Mouse (Mus musculus): ENCODE results near the gene Cdk6. TPM values are rescaled to one million over a fixed set of nuclear protein-coding genes. Genes with fewer than 3 reads are reported as not detected.
A peak's percentile ranks its signal among the peaks of the same experiment; 100 is the strongest.
"Not testable (repeated sequence)": the region's sequence is repeated elsewhere in the genome, so short reads cannot be mapped to it uniquely, and the experiment has no call there.

The Cdk6 gene
- polyA plus RNA-seq, 1 experiment: 10.0 TPM

DNA sequence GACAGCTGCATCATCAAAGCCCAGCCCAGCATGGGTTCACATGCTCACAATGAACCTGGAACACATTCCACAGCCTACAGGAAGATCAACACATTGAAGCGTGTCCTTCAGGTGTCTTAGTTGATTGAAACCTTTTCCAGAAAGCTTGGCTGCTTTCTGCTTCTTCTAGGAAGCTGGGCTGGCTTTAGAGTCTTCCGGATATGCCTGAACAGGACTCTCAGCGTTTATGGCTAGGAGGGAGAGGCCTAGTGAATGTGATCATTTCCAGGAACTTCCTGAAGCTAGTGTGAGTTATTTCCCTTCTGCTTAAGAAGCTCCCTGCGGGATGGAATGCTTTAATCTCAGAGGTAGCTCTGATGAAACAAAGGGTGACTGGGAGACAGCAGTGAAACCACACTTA is 17.2 kb upstream of the Cdk6 start:
- DNase-seq (ENCODE audit: low read depth): no peak
- TF ChIP-seq CTCF (IDR thresholded peaks at IDR 0.05; ENCODE audit: borderline replicate concordance, extremely low read depth, insufficient read depth, insufficient read length): no peak
- TF ChIP-seq POLR2A (IDR thresholded peaks at IDR 0.05; ENCODE audit: borderline replicate concordance, extremely low read depth, insufficient read depth, insufficient read length, poor library complexity, severe bottlenecking): no peak

DNA sequence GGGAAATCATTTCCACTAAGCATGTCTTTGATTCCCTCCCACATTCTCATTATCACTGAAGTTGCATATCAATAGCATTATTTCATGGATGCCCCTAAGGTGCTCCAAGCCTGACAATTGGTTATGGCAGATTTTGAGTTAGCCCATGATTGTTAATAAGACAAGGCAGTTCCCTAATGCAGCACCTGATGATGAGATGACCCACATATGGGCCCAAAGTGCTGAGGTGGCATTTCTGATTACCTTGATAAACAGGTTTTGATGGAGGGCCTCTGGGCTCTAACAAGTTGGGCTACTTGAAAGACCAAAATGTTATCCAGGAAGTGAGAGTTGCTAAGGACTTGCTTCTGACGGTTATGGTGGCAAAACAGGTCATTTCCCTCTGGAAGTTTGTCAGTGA is 11.9 kb upstream of the Cdk6 start:
- TF ChIP-seq CTCF (IDR thresholded peaks at IDR 0.05; ENCODE audit: borderline replicate concordance, extremely low read depth, insufficient read depth, insufficient read length) (no peak), POLR2A (IDR thresholded peaks at IDR 0.05; ENCODE audit: borderline replicate concordance, extremely low read depth, insufficient read depth, insufficient read length, poor library complexity, severe bottlenecking) (no peak)
- DNase-seq (ENCODE audit: low read depth): no peak

DNA sequence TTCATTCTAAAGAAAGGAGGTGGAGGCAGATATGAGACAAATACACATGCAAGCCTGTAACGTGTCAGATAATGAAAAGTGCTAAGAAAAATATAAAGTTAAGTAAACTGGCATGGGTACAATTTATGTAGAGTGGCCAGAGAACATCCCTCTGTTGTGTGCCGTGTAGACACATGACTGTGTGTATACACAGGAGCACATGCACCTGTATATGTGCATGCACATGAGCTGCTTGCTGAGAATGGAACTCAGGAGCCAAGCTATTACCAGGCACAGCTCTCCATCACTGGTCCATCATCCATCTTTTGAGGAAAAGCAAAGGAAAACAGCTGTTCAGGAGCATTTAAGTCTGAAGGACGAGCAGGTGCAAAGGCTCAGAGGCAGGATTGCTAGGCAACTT is 10.4 kb upstream of the Cdk6 start:
- DNase-seq (ENCODE audit: low read depth): no peak
- TF ChIP-seq POLR2A (IDR thresholded peaks at IDR 0.05; ENCODE audit: borderline replicate concordance, extremely low read depth, insufficient read depth, insufficient read length, poor library complexity, severe bottlenecking) (no peak), CTCF (IDR thresholded peaks at IDR 0.05; ENCODE audit: borderline replicate concordance, extremely low read depth, insufficient read depth, insufficient read length) (no peak)

DNA sequence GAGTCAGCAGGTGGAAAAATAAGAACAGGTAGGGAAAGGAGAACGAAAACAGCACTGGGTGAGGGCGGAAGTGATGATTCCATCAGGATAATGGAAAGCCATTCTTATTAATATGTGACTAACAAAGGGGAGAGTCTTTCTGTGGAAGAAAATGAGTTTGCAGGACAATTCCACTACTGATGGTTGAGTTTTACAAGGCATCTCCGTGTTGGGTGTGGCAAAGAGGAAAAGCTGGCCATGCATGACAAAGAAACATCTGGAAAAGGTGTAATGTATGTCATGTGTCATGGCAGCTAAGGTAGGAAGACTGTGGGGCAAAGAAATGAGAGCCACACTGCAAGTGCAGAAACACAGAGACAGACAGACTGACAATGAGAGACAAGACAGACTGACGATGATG is 8.3 kb upstream of the Cdk6 start:
- not testable (repeated sequence) for DNase-seq (ENCODE audit: low read depth)

DNA sequence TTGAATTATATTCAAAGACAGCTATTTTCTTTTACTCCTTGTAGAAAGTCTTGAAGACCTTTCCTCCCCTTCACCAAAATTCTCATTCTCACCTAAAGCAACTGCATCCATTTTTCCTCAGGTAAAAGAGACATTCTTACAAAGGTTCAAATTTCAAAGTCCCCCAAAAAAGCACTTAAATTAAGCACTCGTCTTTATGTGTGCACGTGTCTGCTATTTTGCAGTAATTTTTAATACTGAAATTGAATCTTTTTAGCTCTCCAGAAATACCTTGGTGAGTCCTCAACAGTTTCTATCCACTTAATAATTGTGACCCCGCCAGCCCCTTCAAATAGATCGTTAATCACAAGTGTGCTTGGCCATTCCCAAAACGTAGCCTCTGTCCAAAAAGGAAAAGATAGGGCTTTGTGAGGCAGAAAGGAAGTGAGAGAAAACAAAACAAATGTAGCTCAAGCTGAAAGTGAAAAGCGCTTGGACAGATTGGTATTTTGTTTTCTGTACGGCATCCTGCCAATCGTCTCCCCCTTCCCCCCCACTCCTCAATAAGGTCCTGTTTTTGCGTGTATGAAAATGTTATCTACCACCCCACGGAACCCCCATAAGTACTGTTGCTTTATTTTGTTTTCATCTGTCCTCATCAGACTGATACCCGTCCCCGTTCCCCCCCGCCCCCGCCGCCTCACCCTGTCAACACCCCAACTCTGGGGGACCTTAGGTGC is 786 bp upstream of the Cdk6 start:
- DNase-seq (ENCODE audit: low read depth): peak; percentile 46

DNA sequence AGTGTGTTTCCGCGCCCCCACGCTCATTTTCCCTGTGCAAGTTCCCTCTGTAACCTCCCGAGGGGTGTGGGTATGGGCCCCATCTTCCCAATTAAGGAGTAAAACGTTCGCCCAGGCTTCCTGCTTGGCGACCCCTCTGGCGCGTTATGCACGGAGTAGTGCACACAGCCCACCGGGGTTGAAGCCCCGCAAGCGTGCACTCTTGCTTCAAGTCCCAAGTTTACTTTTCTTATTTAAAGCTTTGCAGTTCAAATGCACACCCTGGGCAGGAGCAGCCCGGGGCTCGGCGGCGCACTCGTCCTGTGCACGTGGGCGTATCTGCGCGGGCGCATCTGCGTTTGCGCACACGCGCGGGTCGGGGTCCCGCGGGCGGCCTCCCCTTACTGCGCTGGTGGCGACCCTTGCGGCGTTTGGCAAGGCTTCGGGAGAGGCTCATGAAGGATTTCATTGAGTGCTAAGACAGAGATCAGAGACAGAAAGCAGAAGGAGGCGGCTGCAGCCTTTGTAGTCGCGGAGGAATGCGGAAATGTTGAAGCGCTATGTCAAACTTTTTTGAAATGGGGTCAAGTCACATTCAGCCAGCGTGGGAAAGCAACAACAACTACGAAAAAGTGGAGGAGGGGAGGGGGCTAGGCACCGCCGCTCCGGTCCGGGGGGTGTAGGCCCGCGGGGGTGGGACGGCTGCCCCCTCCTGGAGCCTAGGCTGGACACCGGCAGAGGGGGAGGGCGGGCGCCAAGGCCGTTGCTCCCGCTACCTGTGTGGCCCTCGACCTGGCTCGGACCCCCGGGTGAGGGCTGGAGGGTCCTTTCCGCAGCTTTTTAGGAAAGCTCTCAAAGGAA is 866 bp downstream of the Cdk6 start:
- no peak for TF ChIP-seq POLR2A (IDR thresholded peaks at IDR 0.05; ENCODE audit: borderline replicate concordance, extremely low read depth, insufficient read depth, insufficient read length, poor library complexity, severe bottlenecking)
- no peak for TF ChIP-seq CTCF (IDR thresholded peaks at IDR 0.05; ENCODE audit: borderline replicate concordance, extremely low read depth, insufficient read depth, insufficient read length)
- DNase-seq (ENCODE audit: low read depth): peak; percentile 71

DNA sequence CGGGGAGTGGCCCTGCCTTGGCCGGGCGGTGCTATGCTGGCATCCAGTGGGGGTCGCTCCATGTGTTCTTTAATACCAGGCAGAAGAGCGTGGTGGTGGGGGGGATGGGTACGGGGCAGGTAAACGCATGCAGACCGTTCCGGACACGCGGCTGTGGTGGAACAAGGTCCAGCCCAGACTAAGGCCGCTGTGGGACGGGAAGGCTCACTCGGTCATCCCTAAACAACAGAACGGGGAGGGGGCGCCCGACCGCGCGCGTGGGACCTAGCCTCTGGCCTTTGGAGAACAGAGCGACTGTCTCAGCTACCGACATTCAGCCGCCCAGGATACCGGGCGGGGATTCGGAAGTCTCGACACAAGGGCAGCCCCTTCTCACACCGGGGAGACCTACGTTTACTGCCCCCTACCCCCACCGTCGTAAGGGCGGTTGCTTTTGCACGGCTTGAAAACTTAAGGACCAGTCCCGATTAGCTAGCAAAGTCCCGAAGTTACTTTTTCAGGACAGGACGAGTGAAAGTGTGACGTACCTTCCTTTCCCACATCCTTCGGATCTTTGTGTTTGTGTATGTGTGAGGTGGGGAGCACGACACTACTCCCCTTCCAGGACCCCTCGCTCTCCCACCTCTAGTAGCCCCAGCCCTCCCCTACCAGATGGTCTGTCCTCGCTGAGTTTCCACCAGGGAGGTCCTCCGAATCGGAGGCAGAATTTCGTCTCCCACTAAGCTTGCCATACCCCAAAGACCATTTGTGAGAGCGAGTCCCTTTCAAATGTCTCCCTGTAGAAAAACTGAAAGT is 1.7 kb downstream of the Cdk6 start:
- TF ChIP-seq POLR2A (IDR thresholded peaks at IDR 0.05; ENCODE audit: borderline replicate concordance, extremely low read depth, insufficient read depth, insufficient read length, poor library complexity, severe bottlenecking) (no peak), CTCF (IDR thresholded peaks at IDR 0.05; ENCODE audit: borderline replicate concordance, extremely low read depth, insufficient read depth, insufficient read length) (no peak)
- peak; percentile 78 for DNase-seq (ENCODE audit: low read depth)

DNA sequence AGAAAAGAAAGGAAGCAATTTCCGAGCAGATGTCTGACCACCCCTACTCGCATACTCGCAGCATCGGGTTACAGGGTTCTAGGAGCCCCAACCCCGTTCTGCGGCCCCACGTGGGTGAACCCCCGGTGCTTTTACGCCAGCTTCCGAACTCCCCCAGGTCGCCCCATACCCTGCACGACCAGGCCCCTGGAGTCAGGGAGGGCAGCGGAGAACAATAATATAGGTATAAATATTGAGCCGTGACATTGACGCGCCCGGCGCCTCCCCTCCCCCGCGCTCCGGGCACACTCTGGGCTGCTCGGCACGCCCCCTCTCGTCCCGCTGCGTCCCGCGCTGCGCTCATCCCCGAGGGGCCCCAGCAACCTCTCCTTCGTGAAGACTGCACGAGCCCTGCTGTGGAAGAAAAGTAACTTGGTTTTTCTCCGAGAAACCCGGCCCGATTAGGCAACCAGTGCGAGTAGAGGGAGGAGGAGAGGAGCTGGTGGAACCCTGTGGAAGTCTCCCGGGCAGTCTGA is 2.3 kb downstream of the Cdk6 start:
- peak; percentile 72 for DNase-seq (ENCODE audit: low read depth)

DNA sequence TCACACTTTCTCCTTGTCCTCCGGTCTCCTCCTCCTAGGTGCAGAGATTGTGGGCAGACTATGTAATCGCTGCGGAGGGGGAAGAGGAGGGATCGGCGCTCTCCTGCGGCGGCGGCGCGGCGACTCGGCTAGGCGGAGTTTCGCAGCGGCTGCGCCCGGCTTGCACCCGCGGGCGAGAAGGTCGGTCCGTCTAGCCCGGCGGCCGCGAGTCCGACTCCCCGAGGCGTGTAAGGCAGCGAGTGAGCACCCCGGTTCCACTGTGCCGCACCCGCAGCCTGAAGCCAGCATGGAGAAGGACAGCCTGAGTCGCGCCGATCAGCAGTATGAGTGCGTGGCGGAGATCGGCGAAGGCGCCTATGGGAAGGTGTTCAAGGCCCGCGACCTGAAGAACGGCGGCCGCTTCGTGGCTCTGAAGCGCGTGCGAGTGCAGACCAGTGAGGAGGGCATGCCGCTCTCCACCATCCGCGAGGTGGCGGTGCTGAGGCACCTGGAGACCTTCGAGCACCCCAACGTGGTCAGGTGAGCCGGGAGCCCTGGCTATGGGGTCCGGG is 2.9 kb downstream of the Cdk6 start:
- DNase-seq (ENCODE audit: low read depth): peak; percentile 85
- TF ChIP-seq POLR2A (IDR thresholded peaks at IDR 0.05; ENCODE audit: borderline replicate concordance, extremely low read depth, insufficient read depth, insufficient read length, poor library complexity, severe bottlenecking) (no peak), CTCF (IDR thresholded peaks at IDR 0.05; ENCODE audit: borderline replicate concordance, extremely low read depth, insufficient read depth, insufficient read length) (peak; percentile 65)

More for the DNA sequence above, 2.3 kb downstream of the Cdk6 start:
- no peak for TF ChIP-seq CTCF (IDR thresholded peaks at IDR 0.05; ENCODE audit: borderline replicate concordance, extremely low read depth, insufficient read depth, insufficient read length)
- TF ChIP-seq POLR2A (IDR thresholded peaks at IDR 0.05; ENCODE audit: borderline replicate concordance, extremely low read depth, insufficient read depth, insufficient read length, poor library complexity, severe bottlenecking): no peak

DNA sequence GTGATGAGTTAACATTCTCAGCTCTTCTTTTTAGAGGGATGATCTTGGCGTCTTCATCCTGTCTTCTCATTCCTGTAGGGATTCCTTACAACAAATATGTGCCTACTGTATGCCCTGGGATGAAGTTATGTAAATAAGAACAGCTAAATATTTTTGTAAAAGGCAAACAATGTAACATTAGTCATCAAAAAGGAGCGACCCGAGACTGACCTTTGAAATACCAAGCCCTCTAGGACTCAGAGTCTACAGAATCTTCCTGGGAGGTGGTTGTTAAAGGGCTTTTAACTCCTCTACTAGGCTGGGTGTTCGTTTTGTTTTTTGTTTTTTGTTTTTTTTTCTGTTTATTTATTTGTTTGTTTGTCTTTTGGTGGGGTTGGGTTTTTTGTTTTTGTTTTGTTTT is 4.3 kb downstream of the Cdk6 start:
- DNase-seq (ENCODE audit: low read depth): not testable (repeated sequence)

DNA sequence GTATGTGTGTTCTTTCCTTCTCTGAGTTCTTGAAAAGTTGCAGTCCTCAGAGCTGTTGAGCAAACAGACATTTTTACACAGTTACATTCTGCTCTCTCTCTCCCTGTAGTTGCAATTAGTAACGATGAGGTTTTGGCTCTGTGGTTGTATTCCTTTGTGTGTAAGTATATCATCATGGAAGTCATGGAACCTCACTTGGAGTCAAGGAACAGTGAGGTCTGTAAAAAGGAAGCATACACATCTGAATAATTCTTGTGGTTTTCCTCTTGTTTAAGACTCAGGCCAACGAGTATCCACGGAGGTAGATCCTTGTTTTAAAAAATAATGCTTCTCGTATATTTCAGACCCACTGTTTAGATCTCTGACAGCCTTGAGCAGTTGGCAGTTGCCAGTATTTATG is 8.1 kb downstream of the Cdk6 start:
- not testable (repeated sequence) for DNase-seq (ENCODE audit: low read depth)

DNA sequence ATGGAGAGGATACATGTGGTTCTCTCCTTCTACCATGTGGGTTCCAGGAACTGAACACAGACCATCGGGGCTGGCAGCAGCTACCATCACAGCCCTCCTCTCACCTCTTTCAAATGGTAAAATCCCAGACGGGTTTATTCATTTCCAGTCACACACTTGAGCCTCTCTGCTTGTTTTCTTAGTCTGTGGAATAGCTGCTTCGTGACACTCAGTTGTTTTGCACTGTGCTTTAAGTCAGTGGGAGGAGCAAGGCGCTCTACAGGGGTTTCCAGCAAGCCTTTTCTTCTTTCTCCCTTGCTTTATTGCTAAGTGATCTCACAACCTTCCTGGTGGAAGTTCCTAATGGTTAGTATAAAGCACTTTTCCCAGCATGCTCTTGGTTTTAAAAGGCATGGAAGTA is 10.6 kb downstream of the Cdk6 start:
- DNase-seq (ENCODE audit: low read depth): not testable (repeated sequence)
